Mouse (Mus musculus): ENCODE data around the gene Btbd7.

Gene Btbd7

GRCm38 (mm10) chr12:102878031-102878823 lies at the start of gene Btbd7:
Gene Btbd7, minus strand, starts transcription at chr12:102878471.
- peak; percentile 100 for DNase-seq

DNA sequence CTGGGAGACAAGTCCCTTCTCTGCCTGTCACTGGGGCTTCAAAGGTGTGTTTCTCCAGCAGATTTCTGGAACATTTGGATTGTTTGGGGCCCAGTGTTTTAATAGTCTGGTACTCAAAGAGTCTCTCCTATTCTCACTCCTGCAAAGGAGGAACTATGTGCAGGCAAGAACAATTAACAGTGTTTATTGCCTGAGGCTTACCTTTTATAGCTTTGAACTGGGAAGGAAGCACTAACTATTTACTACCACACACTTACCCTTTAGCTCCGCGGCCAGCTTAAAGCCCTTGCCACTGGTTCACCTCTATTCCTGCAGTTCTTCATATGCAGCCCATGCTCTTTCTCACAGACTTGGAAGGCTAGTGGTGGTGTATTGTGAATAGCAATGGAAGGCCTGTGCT lies 37.8 kb upstream of the Btbd7 start:
- DNase-seq, result no peak

DNA sequence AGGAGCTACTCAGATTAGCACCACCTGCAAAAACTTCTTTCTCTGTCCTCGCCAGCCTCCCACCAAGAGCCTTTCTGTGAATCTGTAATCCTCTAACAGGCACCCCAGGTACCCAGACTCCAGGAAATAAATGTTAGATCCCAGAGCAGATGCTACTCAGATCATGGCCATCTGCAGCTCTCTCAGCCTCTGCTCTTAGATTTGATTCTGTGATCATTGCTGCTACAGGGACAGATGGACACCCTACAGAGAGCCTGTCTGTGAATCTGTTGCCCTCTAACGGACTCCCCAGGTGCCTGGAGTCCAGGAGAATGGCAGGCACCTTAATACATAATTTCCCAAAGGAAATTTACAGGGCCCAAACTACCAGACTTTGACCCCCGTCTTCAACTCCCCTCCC lies 29.9 kb upstream of the Btbd7 start:
- DNase-seq, result no peak

DNA sequence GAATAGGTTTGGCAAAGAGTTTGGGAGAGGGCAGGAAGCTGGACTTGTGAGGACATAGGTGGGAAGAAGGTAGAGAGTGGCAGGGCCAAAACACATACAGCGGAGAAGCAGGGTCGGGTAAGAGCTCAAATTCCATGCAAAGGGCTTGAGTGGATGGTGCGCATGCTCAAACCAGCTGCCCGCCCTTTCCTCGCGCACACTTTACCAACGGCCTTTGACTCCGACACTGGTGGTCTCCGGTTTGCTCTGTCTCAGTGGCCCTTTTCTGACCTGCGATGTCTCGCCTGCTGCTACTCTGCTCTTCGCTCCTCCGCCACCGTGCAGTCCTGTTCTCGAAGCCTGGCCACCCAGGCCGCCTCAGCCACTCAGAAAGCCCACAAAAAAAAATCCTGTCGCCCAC lies 20.8 kb upstream of the Btbd7 start, which contains the start of gene Cox8c:
Gene Cox8c, plus strand, starts transcription at position 226 of the 400 bp plus-strand sequence.
- no peak for DNase-seq

- DNase-seq, result peak; percentile 46
Observed at GRCm38 (mm10) chr12:102888568-102888967, 10.3 kb upstream of the Btbd7 start.

GRCm38 (mm10) chr12:102887366-102887765 lies 9.1 kb upstream of the Btbd7 start:
- DNase-seq, result no peak

DNA sequence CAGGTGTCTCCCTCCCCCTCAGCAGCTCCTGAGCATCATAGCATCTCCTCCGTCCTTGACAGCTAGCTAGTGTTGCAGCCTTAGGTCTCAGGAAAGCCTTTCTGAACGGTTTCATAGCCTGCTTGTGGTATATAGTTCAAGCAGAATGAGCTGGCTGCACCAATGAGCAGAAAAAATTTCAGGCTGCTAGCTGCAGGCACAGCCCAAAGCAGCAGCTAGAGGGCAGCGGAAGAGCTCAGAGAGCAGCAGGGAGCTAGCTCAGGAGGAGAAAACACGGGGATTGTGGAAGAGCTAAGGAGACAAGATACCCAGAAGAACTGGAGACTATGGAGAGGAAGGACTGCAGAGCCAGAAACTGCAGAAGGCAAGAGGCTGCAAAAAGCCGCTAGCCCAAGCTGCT lies 7.5 kb upstream of the Btbd7 start:
- no peak for DNase-seq

GRCm38 (mm10) chr12:102878901-102879300 lies 630 bp upstream of the Btbd7 start:
- DNase-seq, result peak; percentile 90

DNA sequence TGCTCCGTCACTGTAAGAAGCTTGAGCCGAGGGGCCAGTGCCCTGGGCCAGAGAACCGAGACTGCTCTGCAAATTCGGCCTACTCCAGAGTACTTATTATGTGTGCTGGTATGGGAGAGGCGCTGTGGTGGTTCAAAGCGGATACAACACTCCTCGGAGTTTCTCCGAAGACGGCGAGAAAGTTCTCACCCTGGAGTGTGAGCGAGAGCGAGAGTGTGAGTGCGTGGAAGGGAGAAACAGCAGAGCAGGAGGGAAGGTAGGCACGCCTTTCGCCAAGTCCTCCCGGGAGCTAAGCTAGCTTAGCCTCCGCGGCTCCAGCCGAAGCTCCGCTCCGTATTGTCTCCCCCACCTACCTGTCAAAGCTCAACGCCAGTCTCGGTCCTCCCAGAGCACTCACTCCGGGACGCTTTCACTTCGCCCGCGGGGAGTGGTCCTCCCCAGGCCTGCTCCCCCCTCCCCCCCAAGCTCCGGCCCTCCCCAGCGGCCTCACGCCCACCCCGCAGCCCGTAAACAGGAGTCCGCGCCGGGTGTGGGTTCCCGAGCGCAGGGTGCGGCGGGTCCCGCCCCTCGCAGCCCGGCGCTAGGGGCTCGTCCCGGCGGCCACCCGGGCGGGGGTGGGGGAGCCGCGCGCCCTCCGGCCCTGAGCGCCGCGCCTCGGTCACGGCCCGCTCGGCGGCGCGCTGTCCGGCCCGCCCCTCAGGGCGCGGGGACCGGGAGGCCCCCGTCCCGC lies 805 bp downstream of the Btbd7 start:
- DNase-seq, result peak; percentile 89

DNA sequence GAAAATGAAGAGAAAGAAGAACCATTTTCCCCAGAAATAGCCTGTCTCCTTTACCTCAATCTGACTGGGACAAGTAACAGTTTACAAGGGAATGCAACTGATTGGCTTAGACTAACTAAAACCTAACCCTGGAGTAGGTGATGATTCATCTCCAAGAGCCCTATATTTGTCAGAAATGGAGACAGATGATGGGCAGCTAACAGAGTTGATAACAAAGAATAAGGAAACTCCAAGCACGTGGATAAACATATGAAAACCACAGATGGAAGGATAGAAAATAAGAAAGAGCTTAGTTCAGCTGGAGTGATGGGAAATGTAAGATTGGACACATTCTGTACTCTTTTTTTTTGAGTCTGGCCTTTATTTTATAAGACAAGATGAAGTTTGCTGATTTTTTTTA lies 7.7 kb downstream of the Btbd7 start:
- DNase-seq, result no peak

DNA sequence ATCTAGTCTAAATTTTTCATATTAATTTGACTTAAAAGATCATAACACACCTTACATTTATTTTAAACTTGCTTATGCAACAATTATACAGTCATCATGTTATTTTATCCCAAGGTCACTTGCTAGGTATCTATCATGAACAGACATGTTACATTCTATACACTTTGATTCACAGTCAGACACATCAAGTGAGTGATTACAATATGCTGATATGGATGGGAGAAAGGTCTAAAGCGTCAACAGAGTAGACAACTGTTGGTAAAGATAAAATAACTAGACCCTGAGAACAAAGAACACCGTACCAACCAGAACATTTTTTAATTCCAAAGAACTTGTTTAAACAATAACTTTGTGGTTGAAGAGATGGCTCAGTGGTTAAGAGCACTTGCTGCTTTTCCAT lies 8.5 kb downstream of the Btbd7 start:
- no peak for DNase-seq

DNA sequence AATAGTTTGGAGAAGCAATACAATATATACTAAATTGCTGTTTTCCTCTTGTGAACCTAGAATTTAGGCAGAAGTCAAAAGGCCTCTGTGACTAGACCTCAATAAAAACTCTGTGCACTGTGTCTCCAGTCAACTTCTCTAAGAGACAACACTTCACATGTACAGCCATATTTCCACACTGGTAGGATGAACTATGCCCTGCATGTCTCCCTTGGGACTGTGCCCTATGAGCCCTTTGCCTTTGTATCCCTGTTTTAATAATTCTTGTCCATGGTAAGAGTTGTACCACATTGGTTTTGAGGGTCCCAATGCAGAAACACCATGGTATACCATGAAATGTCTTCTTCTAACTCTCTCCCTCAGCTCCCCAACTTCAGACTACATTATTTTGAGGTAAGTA lies 17.5 kb downstream of the Btbd7 start:
- no peak for DNase-seq

- no peak for DNase-seq
Observed at GRCm38 (mm10) chr12:102838271-102838670, 40.0 kb downstream of the Btbd7 start.

- DNase-seq, result no peak
Observed at GRCm38 (mm10) chr12:102832746-102833300, 45.4 kb downstream of the Btbd7 start.

GRCm38 (mm10) chr12:102831888-102832287 lies 46.4 kb downstream of the Btbd7 start:
- no peak for DNase-seq

GRCm38 (mm10) chr12:102827119-102827518 lies 51.2 kb downstream of the Btbd7 start:
- no peak for DNase-seq

DNA sequence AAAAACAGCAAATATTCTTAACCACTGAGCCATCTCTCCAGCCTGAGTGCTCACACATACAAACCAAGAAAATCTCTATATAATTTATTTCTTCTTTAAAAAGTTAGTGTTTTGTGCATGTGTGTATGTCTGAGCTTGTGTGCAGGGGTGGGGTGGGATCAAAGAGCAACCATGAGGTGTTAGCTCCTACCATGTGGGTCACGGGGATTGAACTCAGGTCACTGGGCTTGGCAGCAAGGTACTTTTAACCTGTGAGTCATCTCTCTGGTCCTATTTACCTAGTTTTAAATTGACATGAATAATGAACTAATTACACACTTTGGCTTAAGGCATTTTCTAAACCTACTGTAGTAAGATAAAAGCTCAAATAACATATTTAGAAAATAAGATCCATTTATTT lies 51.9 kb downstream of the Btbd7 start:
- DNase-seq, result no peak

DNA sequence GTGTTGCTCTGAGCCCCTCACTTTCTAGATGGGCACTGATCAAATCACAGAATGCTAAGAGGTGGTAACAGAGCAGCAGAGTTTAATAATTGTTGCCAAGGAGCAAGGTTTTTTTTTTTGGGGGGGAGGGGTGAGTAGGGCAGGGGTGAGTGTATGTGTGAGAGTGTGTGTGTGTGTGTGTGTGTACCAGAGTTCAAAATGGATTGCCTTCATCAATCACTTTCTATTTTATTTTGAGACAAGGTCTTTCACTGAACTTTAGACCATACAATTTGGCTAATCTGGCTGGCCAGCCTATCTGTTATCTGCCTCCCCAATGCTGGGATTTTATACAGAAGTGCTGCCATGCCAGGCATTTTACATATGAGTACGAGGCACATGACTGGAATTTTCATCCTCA lies 63.4 kb downstream of the Btbd7 start:
- DNase-seq, result no peak

DNA sequence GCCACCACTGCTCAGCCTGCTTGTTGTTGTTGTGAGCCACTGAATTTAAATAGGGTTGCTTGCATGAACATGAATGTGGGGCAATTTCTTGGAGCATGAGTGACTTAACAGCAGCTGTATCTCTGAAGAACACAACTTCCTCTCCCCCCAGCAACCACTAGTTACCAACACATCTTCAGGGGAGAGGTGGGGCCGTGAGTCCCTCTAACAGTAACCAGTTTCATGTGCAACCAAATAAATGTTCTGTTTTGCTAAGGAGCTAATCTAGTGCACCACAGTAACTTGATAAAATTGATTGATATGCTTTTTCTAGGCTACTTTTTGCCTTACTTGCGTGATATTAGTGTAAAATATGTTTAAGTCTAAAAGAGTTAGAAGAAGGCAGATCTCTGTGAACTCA lies 78.7 kb downstream of the Btbd7 start:
- no peak for DNase-seq

GRCm38 (mm10) chr12:102787927-102788326 lies 90.3 kb downstream of the Btbd7 start:
- no peak for DNase-seq

GRCm38 (mm10) chr12:102785593-102785985 lies 92.7 kb downstream of the Btbd7 start:
- no peak for DNase-seq

- DNase-seq, result peak; percentile 68
Observed at GRCm38 (mm10) chr12:102784899-102785592, 93.2 kb downstream of the Btbd7 start.

DNA sequence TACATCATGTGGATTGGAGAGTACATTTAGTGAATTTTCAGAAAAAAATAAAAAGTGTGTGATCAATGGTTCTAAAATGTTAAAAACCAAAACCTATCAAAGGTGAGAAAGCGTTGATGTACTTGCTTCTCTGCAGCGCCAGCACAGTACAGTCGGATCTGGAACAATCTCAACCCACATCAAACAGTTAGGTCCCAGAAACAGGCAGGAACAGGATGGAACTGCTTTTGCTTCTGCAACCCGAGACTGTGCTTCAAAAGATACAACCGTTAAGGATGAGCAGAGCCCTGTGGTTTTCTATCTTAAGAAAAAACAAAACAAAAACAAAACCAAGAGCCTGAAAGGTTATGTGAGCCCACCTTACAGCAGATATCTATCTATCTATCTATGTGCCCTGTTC lies 95.4 kb downstream of the Btbd7 start:
- DNase-seq, result no peak
